Mouse (Mus musculus) embryonic facial prominence, embryonic 13.5 days (tissue): ENCODE data around the gene Lmod3. TPM values are rescaled to one million over a fixed set of nuclear protein-coding genes. Genes with fewer than 3 reads are reported as not detected.
A peak's percentile ranks its signal among the peaks of the same experiment; 100 is the strongest.

Experiments used
- ATAC-seq: fragments of 200-750 bp; cut with Nextera tagmentation; 2 replicates; pipeline ENCODE4 v1.8.0; 2017; ENCODE audit warnings: low read depth; ENCODE audit not compliant: insufficient number of reproducible peaks, insufficient read depth, low FRiP score, low TSS enrichment
- H3K27ac ChIP-seq: fragments of 300-500 bp; sonication (generic); 2 replicates; pipeline ENCODE4 v1.5.1; 2015; ENCODE audit warnings: moderate library complexity, mild to moderate bottlenecking, inconsistent platforms
- H3K27me3 ChIP-seq: fragments of 300-500 bp; sonication (generic); 2 replicates; pipeline ENCODE4 v1.6.1; 2015; ENCODE audit warnings: mild to moderate bottlenecking, inconsistent platforms
- H3K36me3 ChIP-seq: fragments of 300-500 bp; sonication (generic); 2 replicates; pipeline ENCODE4 v1.6.1; 2015; ENCODE audit warnings: mild to moderate bottlenecking, inconsistent platforms
- H3K4me1 ChIP-seq: fragments of 300-500 bp; sonication (generic); 2 replicates; pipeline ENCODE4 v1.6.1; 2015; ENCODE audit warnings: inconsistent platforms
- H3K4me2 ChIP-seq: fragments of 300-500 bp; sonication (generic); 2 replicates; pipeline ENCODE4 v1.6.1; 2015; ENCODE audit warnings: moderate library complexity, mild to moderate bottlenecking, inconsistent platforms
- H3K4me3 ChIP-seq: fragments of 300-500 bp; sonication (generic); 2 replicates; pipeline ENCODE4 v1.5.1; 2015; ENCODE audit warnings: mild to moderate bottlenecking, inconsistent platforms
- H3K9ac ChIP-seq: fragments of 300-500 bp; sonication (generic); 2 replicates; pipeline ENCODE4 v1.6.1; 2015; ENCODE audit warnings: mild to moderate bottlenecking, inconsistent platforms
- H3K9me3 ChIP-seq: fragments of 300-500 bp; sonication (generic); 2 replicates; pipeline ENCODE4 v1.6.1; 2016; ENCODE audit warnings: inconsistent platforms
- WGBS: fragments of 180-500 bp; shearing (Covaris S2); methylation state at CpG from one replicate; pipeline ENCODE4 v1.1.7; 2015; ENCODE audit warnings: mixed read lengths; 5-methylcytosine and 5-hydroxymethylcytosine counted together
- polyA plus RNA-seq: library from polyadenylated mRNA; unstranded; fragments of >200 nt; fragmentation: Nextera tagmentation; extraction: Ambion mirVana; gene quantifications from 2 replicates; pipeline ENCODE4 v1.2.1, GENCODE M21; 2015

The Lmod3 gene
- polyA plus RNA-seq, 1 experiment from 2014 or later = 1.0 TPM

DNA sequence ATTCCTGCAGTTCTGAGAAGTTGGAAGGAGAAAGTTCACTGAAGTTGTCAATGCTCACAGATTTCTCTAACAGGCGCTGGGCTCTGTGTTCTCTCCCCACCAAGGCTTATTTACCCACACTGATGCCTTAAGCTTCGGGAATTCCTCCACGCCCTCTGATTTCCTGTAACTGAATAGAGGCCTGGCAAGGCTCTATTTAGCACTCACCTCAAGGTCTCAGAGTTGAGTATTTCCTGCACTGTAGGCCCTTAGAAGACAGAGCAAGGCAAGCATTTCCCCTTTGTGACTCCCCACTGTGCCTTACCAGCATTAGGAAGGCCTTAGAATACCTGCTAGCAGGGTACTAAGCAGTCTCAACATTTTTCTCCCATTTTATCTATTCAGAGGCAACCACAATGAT lies 44.2 kb downstream of the Lmod3 start:
- Histone ChIP-seq H3K36me3 (no peaks in the 10 kb centered on the region), H3K27ac (no peak overlapping the region), H3K9me3 (no peaks in the 10 kb centered on the region), H3K4me1 (peaks cover 28% of the 10 kb centered on the region), H3K4me3 (no peak overlapping the region), H3K4me2 (no peak overlapping the region), H3K9ac (no peak overlapping the region), H3K27me3 (no peaks in the 10 kb centered on the region)
- WGBS = 15% methylated on average over 3 of the region's 3 CpGs
- no peak for ATAC-seq

DNA sequence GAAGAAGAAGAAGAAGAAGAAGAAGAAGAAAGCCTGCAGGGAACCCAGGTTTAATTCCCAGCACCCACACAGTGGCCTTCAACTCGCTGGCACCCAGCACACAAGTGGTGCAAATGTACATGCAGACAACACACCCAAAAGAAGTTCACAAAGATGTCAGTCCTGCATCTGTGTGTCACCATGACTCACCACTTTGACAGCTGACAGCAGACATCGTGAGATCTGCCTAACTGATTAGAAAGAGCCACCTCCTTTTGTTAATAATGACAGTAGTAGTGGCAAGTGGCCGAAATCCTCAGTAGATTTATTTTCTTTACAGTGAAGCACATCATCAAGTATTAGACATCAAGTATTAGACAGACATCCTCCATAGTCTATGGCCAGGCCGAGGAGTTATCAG lies 45.5 kb downstream of the Lmod3 start:
- no peak overlapping the region for H3K4me2 ChIP-seq
- ATAC-seq = no peak
- no peaks in the 10 kb centered on the region for H3K36me3 ChIP-seq
- no peaks in the 10 kb centered on the region for H3K9me3 ChIP-seq
- H3K27me3 ChIP-seq = no peaks in the 10 kb centered on the region
- H3K27ac ChIP-seq = no peak overlapping the region
- no peak overlapping the region for H3K9ac ChIP-seq
- 77% methylated on average over 4 of the region's 4 CpGs for WGBS
- H3K4me3 ChIP-seq = no peak overlapping the region
- peaks cover 24% of the 10 kb centered on the region for H3K4me1 ChIP-seq

DNA sequence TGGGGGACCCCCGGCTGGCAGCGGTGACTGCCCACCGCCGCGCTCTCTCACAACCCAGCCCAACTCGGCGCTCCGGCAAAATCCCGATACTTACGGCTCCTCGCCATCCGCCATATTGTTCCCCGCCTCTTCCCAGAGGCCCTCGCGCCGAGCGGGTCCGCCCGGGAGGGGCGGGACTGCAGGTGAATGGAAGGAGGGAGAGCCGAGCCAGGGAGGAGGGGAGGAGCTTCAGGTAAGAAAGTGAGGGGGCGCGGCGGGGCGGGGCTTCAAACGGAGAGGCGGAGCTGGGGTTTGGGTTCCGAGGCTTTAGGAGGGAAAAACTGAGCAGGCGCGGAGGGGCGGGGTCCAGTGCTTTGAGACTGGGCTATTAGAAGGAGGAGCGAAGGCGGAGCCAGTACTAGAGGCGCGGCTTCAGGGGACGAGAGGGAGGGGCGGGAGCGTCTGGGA lies 47.1 kb downstream of the Lmod3 start, which contains the start of gene Uba3:
TSS of gene Uba3 (minus strand) at position 209 of the 447 bp plus-strand sequence.
- H3K4me3 ChIP-seq = peak within 1 kb of the TSS; percentile 95
- peak within 1 kb of the TSS; percentile 98 for H3K9ac ChIP-seq
- H3K27ac ChIP-seq = peak within 1 kb of the TSS; percentile 90
- peak; percentile 97 for ATAC-seq
- WGBS = under 1% methylated on average over 38 of the region's 38 CpGs
- peaks cover 4% of the 10 kb centered on the region; the same call in 1 of the 2 replicates for H3K36me3 ChIP-seq
- H3K4me2 ChIP-seq = peak within 1 kb of the TSS; percentile 73
- H3K4me1 ChIP-seq = peaks cover 17% of the 10 kb centered on the region
- H3K9me3 ChIP-seq = no peaks in the 10 kb centered on the region
- no peaks in the 10 kb centered on the region for H3K27me3 ChIP-seq

DNA sequence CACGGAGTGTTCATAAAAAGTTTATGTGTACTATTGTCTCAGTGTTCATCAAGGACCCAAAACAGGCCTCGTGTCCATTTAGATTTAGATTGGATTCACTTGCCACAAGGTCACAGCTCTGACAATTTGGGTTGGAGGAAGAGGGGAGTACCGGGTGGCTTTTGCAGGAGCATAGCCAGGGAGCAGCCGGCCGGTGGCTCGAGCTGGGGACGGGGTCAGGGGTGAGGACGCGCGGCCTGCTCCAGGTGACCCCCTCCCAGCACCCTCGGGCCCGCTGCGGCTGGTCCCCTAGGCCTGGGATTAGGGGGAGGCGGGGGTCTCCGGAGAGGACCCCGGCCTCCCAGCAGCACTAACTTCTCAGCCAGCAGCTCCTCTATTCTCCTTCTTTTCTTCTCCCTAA lies 47.6 kb downstream of the Lmod3 start:
- peaks cover 7% of the 10 kb centered on the region; the same call in 1 of the 2 replicates for H3K36me3 ChIP-seq
- 1% methylated on average over 16 of the region's 16 CpGs for WGBS
- H3K4me2 ChIP-seq = peak overlapping the region; percentile 73
- no peaks in the 10 kb centered on the region for H3K27me3 ChIP-seq
- ATAC-seq = peak; percentile 38; the same call in 1 of the 2 replicates
- H3K4me1 ChIP-seq = peaks cover 14% of the 10 kb centered on the region
- no peaks in the 10 kb centered on the region for H3K9me3 ChIP-seq
- peak overlapping the region; percentile 95 for H3K4me3 ChIP-seq
- H3K9ac ChIP-seq = peak overlapping the region; percentile 98
- H3K27ac ChIP-seq = peak overlapping the region; percentile 90

DNA sequence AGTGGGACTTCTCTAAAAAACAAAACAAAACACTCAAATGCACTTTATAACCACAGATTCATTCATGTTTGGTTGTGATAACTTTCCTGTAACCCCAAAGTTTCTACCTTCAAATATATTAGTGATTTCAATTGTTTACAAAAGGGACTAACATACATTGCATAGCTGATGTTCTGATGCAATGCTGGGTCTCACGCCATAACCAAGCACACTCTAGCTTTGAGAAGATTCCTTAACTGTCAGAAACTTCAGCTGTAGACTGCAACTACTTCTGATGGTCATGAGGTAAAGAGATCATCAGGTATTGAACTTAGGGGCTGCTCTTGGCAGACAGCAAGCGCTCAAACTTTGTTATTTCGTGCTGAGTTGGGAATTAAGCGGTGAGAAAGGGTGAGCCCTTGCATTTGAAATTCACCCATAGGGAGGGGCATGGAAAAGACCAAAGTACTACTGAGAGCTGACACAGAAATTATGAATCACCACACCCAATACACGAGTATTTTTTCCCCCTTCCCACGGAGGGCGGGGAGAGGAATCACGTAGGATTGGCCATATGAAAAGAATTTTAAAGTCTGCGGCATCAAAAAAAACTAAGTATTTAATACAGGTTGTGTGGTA lies 48.2 kb downstream of the Lmod3 start:
- Histone ChIP-seq H3K9me3 (no peaks in the 10 kb centered on the region), H3K4me1 (peaks cover 12% of the 10 kb centered on the region), H3K9ac (peak overlapping the region; percentile 98), H3K27me3 (no peaks in the 10 kb centered on the region), H3K36me3 (peaks cover 8% of the 10 kb centered on the region; the same call in 1 of the 2 replicates), H3K27ac (no peak overlapping the region), H3K4me3 (peak overlapping the region; percentile 95), H3K4me2 (peak overlapping the region; percentile 73)
- no peak for ATAC-seq
- WGBS = 15% methylated on average over 9 of the region's 9 CpGs

GRCm38 (mm10) chr6:97202477-97202876 lies 50.1 kb downstream of the Lmod3 start:
- Histone ChIP-seq H3K27me3 (no peaks in the 10 kb centered on the region), H3K36me3 (peaks cover 20% of the 10 kb centered on the region), H3K4me1 (peaks cover 12% of the 10 kb centered on the region), H3K4me2 (no peak overlapping the region), H3K9me3 (no peaks in the 10 kb centered on the region), H3K4me3 (no peak overlapping the region), H3K9ac (no peak overlapping the region), H3K27ac (no peak overlapping the region)
- 92% methylated on average over 3 of the region's 3 CpGs for WGBS
- ATAC-seq = no peak

GRCm38 (mm10) chr6:97200437-97200836 lies 52.1 kb downstream of the Lmod3 start:
- Histone ChIP-seq H3K4me2 (no peak overlapping the region), H3K27me3 (no peaks in the 10 kb centered on the region), H3K9ac (no peak overlapping the region), H3K36me3 (peaks cover 39% of the 10 kb centered on the region), H3K4me1 (peaks cover 12% of the 10 kb centered on the region), H3K9me3 (no peaks in the 10 kb centered on the region), H3K27ac (no peak overlapping the region), H3K4me3 (no peak overlapping the region)
- no peak for ATAC-seq
- 42% methylated on average over 3 of the region's 3 CpGs for WGBS

Other genes with a start within 250 kb of the Lmod3 start
- gene Fam19a4, start 192.3 kb downstream of the Lmod3 start, polyA plus RNA-seq = 0.54 and 0.63 TPM in 2 replicates
- gene Eogt, start 103.6 kb downstream of the Lmod3 start, polyA plus RNA-seq = 8.8 and 11.1 TPM in 2 replicates
- 39.3 and 43.7 TPM in 2 replicates for gene Tmf1, start 73.6 kb downstream of the Lmod3 start, polyA plus RNA-seq
- 84.4 and 88.3 TPM in 2 replicates for gene Uba3, start 47.1 kb downstream of the Lmod3 start, polyA plus RNA-seq
- gene Arl6ip5, start 42.1 kb downstream of the Lmod3 start, polyA plus RNA-seq = 65.9 and 69.1 TPM in 2 replicates